Mouse (Mus musculus): ENCODE measurements at regions not wholly inside any gene's neighbourhood (a gene's known extent, or its start where the extent isn't known, plus 50 kb on each side); places are given as distances from the start of the nearest gene placed in this dataset.

DNA sequence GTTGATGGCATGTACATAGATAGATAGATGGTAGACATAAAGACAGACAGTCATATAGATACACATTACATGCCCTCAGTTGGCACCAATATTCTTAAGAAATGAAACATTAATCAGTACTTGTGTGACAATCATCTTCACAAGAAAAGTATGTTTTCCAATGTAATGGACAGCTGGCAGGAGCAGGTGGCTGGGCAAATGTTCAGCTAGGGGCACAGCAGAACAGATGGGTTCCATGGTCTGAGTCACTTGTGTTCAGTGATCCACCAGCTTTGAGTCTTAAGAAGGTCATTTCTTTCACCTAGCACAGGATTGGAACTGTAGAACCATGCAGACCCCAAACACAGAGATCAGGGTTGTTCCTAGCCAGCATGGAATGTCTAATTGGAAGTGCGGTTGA is 2631.2 kb upstream of the 5930422O12Rik start:
- DNase-seq (ENCODE audit: low spot score in 2 of 2), result no peak

DNA sequence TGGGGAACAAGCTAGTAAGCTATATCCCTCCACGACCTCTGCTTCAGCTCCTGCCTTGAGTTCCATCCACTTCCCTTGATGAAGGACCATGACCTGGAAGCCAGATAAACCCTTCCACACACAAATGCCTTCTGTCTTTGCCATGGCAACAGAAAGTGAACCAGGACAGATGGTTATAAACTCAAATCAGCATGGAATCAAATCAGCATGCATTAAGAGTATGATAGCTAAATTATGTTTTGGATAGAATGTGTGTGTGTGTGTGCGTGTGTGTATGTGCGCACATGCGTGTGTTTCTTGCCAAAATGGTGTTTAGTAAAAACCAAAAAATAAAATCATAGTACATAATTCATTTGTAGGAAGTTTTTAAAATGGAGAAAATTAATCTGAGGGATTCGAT is 2611.5 kb upstream of the 5930422O12Rik start:
- no peak for DNase-seq (ENCODE audit: low spot score in 2 of 2)

DNA sequence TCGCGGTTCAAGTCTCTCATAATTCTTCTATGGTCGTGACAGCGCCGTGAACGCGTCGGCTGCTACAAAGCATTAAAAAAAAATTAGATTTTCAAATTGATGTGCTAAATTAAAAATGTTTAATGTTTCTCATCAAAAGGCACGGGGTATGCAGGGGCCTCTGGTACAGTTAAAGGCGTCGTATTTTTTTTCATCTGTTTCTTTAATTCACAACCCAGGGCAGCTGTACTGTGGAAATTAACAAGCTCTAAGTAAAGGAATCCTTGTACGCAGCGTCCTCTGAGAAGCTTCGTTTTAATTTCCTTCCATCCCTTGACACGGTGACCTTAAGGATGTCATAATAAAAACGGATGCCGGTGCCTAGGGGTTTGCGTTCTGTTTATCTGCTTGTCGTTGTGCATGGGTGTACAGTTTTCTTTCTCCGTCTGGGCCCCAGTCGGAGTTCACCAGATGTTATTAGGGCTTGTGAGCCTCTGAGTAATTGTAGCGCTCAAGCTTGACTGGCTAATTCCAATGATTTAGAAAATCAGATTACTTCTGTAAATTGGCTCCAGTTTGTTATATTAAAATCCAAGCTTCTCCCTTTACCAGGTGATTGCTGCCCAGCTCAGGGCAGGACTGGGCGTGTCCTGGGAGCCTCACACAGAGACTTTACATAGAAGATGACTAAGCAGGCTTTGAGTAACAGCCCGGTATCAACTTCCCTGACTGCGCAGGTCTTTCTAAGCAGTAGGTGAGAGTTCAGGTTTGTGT is 2605.5 kb upstream of the 5930422O12Rik start:
- DNase-seq (ENCODE audit: low spot score in 2 of 2), result no peak

DNA sequence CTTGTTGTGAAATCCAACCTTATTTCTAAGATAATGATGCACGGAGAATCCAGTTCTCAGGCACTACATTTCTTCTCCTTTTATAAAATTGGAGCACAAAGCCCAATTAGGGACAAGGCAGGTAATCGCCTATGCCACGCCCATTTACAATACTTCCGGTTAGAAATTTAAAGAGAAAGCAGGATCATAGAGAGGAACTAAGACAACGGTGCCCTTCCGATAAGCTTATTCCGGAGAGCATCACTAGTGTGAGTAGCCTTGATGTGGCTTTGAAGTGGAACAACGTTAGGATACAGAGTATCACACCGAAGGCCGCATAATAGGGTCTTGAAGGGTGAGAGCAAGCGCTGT is 2604.9 kb upstream of the 5930422O12Rik start:
- no peak for DNase-seq (ENCODE audit: low spot score in 2 of 2)

DNA sequence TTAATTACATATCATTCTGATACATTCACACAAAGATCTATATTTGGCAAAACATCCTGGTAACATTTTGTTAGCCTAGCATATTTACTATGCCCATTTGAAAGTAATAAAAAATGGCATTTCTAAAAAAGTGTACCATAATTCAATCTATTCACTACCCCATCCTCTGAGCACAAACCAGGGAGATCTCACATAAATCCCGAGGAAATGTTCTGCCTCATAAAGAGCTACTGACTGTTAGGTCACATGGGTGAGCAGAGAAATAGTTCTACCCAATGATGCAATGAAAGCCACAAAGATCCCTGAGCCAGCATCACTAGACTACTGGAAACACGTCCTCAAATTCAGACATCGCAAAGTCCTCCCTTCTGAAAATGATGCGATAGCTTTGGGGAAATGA is 2602.5 kb upstream of the 5930422O12Rik start:
- DNase-seq (ENCODE audit: low spot score in 2 of 2), result no peak

DNA sequence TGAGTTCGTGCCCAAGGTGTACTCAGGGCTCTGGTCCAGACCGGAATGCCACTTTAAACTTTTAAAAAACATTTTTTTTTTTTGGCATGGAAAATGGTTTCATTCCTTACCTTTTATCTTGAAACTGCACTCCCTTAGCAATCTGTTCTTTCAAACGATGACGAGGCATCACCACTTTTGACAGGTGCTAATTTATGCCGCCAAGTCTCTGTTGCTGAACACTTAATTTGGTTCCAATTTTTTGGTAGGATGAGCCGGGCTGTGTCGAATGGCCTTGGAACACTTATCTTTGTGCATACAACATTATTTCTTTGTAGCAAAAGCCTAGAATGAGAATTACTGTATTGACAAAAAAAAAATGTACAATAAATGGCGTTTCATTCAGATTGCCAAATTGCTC is 2590.5 kb upstream of the 5930422O12Rik start:
- no peak for DNase-seq (ENCODE audit: low spot score in 2 of 2)

DNA sequence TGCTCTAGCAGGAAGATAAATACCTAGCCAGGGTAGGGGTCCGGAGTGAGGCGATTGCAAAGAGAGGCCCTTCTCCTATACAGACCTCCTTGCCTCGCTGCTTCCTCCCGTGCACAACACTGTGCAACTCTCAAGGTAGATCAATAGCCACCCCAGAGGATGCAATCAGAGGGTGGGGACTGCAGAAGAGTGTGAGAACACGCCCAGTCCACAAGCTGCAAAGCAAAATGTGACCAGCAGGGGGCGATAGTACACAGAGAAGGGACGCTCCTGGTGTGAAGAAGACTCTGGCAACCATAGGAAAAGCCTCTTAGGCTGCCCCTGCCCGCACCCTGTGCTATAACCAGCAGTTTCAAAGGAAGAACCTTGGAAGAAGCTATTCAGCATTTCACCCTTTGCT is 2588.4 kb upstream of the 5930422O12Rik start:
- DNase-seq (ENCODE audit: low spot score in 2 of 2), result no peak

DNA sequence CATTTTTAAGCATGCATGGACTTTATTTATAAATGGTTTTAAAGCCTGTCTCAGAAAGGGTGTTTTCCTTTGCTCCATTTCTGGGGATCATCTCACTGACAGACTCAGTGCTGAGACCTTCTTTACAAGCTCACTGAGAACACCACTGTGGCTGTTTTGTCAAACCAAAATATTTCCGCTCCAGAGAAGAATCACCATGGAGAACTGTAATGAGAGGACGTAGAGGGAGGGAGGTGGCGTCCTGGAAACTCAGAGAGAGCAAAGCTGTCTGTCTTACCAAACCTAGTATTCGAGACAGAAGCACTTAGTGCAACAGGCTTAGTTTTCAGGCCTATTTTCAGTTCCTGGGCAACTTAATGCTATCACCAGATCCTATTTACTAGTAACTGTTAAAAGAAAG is 2565.5 kb upstream of the 5930422O12Rik start:
- DNase-seq (ENCODE audit: low spot score in 2 of 2), result no peak

DNA sequence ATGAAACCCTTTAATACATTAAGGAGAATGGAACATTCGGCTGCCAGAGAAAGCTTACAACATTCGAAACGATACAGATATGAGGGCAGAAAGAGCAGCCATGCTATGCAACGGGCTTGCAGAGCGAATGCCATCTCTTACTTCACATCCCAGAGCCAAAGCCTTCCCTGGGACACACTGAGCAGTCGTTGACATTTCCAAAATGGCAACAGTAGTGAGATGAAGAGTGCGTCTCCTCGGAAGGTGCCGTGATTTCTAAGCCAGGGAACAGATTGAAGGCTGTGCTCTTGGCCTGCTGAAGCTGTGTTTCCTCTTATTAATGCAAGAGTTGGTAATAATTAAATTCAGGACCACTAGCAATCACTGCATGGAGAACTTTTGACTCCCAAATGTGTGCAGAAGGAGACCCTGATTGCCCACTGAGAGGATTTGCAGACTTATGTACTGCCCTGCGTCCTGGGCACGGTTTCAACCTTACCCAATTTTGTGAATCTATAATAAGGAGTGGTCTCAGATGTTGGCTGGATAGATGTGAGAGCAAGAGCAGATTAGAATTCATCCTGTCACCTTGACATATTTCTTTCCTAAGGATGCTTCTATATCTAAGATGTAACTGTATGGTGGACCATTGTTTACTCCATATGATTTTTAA is 2522.3 kb upstream of the 5930422O12Rik start:
- DNase-seq (ENCODE audit: low spot score in 2 of 2), result no peak

DNA sequence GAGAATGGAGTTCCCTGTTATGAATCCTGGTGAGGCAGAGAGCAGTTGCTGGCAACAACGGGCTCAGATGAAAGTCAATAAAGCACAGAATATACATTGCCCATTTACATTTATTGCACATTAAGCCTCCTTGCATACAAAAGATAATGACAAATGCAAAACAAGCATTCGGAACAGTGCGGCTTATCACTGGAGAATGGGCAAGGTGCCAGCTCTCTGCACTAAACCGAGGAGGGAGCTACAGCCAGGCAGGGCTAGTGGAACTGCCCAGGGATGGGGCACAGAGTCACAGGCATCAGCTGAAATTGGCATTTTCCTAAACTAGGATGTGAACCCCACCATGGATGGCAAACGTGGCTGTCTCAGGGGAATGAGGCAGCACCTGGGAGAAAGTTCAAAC is 2514.8 kb upstream of the 5930422O12Rik start:
- no peak for DNase-seq (ENCODE audit: low spot score in 2 of 2)

DNA sequence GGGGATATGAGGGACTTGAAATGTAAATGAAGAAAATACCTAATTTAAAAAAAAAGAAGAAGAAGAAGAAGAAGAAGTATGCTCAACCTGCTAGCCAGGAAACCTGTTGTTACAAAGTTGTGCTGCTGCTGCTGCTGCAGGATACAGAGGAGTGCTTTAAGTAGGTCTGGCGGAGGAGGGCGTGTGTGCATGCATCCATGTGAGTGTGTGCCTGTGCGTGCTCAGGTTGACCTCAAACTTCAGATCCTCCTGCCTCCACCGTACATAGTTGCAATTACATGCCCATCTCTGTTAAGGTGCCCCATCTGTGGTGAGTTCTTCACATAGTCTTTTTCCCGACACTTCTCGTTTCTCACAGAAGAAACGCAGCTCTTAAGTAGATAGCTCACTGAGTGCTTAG is 2513.4 kb upstream of the 5930422O12Rik start:
- DNase-seq (ENCODE audit: low spot score in 2 of 2), result no peak

DNA sequence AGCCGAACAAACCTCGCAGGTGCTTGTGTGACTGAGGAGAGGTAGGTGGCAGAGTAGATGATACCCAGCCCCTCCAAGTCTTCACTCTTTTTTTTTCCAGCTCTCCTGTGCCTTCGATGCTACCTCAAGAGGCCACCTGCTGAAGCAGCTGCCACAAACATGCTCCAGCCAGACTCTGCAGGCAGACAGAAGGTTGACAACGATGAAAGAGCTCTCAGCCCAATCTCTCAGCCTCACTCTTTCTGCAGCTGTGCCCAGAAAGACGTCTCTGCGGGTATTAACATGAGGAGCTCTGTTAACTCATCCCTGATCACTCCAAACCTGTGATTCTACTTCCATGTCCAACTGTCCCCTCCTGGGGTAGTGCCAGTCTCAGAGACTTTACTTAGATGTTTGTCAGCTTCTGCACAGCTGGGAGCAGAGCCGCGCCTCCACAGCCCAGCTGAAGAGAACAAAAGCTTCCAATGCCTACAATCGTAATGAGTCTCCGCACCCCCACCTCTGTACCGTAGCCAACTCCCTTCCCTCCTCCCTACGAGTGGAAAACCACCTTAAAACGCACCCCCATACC is 2512.8 kb upstream of the 5930422O12Rik start:
- no peak for DNase-seq (ENCODE audit: low spot score in 2 of 2)

DNA sequence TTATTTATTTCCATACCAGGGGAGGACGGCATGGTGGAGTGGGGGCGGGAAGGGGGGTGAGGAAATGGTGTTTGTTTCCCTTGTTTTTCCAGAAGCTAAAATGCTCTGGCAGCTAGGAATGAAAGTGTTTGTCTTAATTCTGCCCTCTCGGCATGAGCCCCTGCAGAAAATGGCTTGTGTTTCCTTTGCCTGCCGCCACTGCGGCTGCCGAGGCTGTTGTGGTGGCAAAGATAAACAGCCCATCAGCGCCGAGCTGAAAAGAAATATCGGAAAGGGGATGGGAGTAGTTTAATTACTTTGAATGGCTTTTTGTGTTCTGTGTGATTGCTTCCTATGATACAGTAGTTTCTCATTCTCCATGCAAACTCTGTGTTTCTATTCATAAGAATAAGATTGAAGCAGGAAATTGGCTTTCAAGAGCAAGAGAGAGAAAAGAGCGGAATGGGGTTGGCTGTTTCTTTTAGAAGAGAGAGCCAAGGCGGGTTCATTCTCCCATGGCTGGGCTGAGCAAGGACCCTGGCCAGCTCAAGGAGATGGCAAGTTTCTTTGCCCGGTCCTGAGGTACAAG is 2512.2 kb upstream of the 5930422O12Rik start:
- DNase-seq (ENCODE audit: low spot score in 2 of 2), result no peak

DNA sequence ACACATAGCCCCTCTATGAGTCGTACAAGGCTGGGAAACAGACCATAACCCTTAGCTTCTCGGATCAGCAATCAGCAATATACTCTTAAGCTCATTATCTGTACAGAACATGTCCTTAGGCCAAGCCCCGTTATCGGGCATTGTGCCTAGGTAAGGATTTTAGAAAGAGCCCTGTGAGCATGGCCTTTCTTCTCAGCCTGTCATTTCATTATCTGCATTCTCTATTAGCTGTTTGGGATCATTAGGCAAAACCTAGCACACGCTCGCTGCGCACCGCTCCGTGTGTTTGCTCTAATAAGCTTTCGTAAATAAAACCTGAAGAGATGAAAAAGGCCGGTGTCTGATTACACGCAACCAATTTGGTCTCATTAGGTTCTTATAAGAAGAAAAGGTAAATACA is 2507.1 kb upstream of the 5930422O12Rik start:
- no peak for DNase-seq (ENCODE audit: low spot score in 2 of 2)

DNA sequence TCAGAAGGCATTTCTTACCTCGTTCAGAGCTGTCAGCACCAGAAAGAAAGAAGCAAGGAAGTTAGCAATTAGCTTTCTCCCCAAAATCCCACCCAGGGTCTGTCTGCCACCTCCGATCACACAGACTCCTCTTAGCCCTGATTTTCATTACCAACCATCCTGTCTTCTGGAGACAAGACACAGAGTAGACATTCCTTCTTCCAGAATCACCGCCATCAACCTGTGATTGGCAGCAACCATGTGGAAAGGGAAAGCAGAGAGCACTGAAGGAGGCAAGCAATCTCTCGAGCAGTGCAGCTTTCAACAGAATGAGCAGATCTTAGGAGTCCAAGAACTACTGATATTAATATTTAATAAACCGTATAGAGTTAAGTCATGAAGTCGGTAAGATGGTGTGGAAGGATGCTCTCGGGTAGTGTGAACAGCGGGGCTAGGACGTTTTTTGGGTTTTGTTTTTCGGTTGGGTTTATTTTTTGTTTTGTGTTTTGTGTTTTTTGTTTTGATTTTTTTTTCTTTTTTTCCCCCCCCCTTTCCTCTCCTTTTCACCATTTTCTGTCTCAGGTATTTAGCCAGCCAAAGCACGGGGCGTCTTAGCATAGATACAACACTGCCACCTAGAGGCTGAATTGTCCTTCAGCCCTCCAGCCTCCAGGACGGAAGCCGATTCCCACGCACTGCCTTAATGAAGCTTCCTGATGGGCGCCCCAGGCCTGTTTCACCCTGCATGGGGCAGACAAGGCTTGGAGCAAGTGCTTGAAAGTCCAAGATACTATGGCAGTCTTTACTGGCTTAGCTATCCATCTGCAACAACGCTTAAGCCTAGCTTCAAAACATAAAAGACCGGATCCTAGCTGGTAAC is 2505.0 kb upstream of the 5930422O12Rik start:
- DNase-seq (ENCODE audit: low spot score in 2 of 2), result no peak

DNA sequence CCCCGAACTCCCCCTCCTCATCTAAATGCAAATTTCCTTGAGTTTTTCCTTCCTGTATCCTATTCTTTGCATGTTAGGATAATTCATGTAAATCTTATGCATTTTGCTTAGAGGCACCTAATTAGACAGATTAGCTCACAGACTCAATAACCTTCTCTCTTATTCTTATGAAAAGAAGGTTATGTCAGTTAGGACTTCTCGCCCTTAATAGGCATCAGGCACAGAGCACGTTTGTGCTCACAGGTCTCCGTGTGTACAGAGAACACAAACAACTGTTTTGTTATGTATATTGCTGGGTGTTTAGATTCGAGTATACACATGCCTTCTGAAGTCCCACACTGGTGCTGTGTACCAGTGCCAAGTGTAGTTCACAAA is 2504.4 kb upstream of the 5930422O12Rik start:
- DNase-seq (ENCODE audit: low spot score in 2 of 2), result no peak

DNA sequence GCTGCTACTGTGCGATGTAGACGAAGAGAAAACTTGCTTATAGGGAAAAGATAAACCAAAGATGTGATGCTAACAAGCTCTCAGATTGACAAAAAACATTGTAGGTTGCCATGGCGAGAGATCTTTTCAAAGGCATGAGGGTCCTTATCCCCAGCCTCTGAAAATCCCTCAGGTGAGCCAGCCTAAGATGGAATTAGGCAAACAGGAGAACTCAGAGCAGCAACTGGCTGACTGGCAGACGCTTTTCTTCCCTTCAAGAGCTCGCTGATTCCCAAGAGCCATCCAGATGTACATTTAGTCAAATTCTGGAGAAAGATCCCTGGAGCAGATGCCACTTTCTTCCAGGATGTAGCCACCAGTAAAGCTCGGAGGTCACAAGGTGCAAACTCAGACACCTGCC is 2503.9 kb upstream of the 5930422O12Rik start:
- no peak for DNase-seq (ENCODE audit: low spot score in 2 of 2)

DNA sequence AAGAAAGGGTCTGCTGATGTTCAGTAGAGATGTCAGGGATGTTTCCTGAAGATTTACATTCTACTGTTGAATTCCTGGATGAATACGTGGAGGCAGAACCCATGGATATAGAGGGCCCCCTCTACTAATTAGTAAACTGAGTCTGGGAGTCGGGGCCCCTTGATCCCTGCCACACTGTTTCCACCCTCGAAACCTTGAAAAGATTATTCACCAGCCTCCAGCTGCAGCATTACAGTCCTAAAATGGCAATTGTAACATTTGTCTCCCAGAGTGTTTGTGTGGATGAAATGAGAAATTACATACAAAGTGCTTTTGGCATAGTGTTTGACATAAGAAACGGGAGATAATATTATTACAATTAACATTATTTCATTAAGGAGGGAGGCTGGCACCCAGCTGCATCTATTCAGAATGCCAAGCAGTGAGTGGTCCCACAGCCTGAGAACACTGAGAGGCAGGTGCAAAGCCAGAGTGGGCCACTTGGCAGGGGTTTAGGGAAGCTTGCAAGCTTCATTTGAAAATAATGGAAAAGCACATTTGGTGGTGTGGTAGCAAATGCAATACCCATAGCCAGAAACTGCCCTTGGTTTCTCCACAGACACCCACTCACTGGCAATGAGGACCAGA is 2490.9 kb upstream of the 5930422O12Rik start:
- DNase-seq (ENCODE audit: low spot score in 2 of 2), result no peak

DNA sequence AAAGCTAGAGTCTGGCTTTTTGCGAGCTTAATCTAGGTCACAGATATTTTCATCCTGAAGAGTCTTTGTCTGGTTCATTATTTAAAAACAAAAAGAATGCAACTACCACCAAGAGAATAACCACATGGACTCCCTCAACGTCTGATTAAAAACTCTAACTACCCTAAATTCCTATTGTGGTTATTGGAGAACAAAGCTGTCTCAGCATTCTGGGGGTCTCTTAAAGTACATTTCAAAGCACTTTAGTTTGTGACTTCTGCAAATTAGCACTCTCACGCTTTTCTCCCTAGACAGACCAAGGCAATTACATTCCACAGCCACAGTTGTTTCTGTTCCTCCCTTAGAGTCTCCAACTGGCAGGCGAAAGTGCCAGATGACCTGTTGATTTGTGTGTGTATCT is 2487.6 kb upstream of the 5930422O12Rik start:
- DNase-seq (ENCODE audit: low spot score in 2 of 2), result no peak

DNA sequence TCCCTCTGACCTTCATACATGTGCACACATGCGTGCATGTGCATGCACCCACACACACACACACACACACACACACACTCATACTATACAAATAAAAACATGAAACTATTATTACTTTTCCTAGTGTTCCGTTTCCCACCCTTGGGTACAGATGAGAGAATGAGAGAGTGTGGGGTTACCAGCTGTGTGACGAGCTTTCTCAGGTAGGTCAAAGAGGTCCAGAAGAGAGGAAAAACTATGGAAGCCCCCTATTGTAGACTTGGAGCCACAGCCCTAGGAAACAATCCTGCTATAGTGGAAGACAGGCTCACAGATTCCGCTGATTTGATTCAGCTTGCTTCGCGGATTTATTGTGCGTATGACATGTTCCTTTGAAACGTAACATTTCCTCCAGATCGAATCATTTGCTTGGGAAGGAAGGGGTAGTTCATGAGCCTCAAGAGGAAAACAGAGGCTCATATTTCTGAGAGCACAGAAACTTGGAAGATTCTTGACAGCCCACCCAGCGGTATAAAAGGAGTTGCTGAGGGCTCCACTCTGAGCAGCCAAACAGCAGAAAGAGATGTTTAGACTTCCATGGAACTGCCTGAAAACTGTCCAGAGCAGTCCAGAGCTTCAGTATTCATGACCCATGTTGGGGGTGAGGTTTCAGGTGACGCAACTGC is 2486.9 kb upstream of the 5930422O12Rik start:
- no peak for DNase-seq (ENCODE audit: low spot score in 2 of 2)

Measured in natural killer cell, adult 2 months (primary cell).